Mouse (Mus musculus): ENCODE data around the gene Mtmr1.

Gene Mtmr1

DNA sequence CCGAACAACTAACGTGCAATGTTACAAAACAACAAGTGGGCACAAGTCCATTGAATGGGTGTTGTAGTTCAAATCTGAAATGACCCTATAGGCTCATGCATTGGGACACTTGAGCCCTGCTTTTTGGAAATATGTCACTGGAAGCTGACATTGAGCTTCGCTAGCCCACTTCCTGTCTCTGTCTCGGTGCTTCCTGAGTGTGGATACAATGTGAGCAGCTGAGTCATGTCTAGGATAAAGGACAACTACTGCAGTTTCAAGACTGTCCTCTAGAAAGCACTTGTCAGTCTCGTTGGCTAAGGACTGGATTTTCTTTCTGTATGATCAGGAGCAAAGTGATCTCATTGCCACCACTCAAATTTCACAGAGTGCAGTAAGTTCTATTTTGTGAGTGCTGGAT, 78.4 kb downstream of the Mtmr1 start:
- no peak for DNase-seq (ENCODE audit: low read depth)

DNA sequence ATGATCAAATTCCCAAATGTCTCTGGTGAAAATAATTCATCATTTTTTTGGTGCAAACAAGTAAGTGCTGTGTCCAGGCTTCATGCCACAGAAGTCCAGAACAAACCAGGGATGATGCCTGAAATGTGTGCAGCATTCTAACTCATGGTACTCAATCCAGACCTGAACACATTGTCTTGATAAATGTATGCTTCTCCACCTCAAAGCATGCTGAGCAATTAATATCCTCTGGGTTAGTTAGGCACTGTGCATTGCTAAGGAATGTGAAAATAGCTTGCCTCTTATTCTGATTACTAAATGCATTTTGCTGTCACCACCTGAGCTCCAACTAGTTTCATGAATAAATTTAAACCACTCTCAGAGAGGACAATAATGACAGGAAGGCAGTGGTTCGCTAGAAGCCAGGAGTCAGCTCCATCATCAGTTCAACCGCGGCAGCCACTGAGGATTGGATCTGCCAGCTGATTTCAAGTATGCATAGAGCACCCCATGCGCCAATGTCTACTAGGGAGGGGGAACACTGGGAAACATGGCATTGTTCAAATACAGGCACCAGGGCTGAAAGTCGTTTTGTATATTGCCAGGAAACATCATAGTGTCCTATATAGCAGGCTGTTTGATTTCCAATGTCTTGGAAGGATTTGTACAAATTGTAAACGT, 91.6 kb downstream of the Mtmr1 start:
- no peak for DNase-seq (ENCODE audit: low read depth)

DNA sequence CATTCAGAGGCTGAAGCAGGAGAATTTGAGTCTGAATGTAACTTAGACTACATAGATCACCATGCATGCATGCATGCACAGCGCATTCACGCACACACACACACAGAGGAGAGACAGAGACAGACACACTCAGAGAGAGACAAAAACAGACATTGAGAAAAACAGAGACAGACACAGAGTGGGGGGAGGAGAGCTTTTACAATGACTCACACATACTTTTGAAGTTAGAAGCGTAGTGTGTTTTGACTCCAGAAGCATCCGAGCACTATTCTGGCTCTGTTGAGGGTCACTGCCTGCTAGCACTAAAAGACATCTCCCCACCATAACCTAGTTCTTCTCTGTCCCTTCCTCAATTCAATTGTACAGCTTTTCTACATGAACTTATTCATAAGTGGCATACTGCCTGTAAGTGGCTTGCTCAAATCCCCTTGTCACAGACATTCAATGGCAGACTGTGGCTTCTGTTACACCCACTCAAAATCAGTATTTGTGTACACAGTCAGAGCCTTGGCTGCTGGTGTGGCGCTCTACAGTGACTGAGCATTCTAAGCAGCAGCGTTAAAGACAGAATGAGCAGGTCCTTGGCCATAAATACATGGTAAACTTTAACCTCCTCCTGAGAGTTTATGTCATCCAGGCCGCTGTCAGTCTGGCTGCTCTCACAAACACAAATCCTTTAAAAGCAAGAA, 99.7 kb downstream of the Mtmr1 start:
- DNase-seq (ENCODE audit: low read depth), result no peak

DNA sequence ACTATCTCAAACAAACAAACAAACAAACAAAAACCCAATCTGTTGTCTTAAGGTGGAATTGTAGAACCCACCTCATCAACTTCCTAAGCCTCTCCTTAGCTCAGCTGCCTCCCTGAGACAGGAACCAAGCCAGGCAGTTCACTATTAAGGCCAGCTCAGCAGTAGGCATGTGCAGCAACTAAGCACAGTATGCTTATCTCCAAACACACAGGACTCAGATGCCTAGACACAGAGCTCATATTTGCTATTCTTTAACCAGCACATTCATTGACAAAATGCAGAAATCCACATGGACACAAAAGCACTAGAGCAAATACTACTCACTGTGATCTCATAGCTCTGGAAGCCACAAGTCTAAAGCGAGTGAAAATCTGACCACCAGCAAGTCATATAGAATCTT, 100.9 kb downstream of the Mtmr1 start:
- DNase-seq (ENCODE audit: low read depth), result no peak

DNA sequence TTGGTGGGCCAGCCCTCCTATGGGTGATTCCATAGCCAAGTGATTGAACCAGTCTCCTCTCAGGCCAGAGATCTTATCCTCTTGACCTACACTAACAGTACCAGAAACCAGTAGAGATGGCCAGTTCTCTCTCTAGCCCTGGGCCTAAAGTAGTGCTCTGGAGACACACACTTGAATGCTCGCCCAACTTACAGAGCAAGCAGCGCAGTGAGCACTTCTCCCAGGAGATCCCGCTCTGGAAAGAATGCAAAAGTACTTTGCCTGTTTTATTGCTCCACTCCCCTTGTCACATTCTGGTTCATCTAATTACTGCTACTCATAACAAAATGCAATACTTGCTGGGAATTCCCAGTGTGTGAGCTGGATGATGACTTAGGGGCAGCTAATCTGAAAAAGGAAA, 102.9 kb downstream of the Mtmr1 start:
- DNase-seq (ENCODE audit: low read depth), result no peak

Measured in naive thymus-derived CD4-positive, alpha-beta T cell, adult 2 months (primary cell).